Mouse (Mus musculus) cerebellum, adult (tissue): ENCODE results near the gene Ccdc40.

ENCODE experiments used
- ATAC-seq: cut with Nextera tagmentation; 2 replicates; pipeline ENCODE4 v1.9.2; 2017; ENCODE audit warnings: mild to moderate bottlenecking, moderate library complexity, mixed read lengths; ENCODE audit not compliant: insufficient number of reproducible peaks, low FRiP score, low TSS enrichment

The Ccdc40 gene

DNA sequence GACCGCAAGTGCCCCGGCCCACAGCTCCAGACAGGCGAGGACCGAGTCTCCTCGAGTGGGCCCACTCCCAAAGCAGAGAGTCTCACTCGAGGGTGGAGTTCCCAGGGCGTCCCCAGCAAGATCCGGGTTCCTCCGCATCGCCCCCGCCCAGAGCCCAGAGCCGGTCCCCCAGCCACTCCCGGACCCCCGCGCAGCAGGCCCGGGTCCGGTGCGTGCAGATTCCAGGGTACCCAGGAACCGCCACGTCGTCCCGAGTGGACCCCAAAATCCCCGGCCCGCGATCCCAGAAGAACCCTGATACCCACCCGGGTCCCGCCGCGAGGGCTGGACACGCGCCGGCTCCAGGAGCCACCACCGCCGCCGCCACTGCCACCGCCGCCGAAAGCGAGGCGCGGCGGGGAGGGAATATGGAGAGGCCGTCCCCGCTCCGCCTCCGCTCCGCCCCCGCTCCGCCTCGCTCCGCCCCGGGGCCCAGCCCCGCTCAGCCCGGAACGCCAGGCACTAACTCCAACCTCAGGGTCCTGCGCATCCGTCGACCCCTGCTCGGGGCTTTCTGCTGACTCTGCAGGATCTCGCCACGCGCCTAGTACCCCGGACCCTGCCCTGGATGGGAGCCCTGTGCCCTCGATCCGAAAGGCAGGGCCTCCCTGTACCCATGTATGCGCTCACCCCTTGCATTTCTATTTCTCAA is at the start of gene Ccdc40, which contains the start of gene Tbc1d16:
Gene Ccdc40 (plus strand): TSS at position 482 of the 691 bp plus-strand sequence.
Gene Tbc1d16 (minus strand): TSS at position 409 of the 691 bp plus-strand sequence.
- peak; percentile 70; the same call in 1 of the 2 replicates for ATAC-seq

DNA sequence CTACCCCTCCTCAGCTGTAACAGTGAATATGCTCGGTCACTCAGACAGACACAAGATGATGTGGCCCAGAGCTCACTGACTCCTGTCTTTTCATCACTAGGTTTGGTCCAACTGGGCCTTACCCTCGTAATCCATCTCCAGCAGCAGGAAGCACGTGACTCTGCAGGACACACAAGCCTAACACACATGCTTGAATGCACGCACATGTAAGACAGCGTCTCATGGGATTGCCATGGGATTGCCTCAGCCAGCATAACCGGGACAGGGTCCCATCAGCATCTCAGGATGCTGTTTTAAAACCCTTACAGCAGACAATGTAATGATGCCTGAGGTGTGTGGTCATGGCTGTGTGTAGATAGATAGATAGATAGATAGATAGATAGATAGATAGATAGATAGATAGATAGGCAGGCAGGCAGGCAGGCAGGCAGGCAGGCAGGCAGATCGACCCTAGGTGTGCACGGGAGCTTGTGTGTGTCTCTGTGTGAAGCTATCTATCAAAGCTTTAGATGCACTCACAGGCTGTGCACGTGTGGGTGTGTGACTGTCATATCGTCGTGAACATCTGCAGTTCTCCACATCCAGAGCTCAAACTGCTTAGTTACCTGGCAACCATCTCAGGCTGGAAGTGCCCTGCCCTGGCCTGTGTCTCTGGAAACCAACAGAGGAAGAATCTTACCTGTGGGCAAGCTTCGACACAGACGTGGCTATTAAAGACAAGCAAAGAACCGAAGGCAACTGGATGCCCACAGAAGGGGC is 47.4 kb upstream of the Ccdc40 start:
- no peak for ATAC-seq

DNA sequence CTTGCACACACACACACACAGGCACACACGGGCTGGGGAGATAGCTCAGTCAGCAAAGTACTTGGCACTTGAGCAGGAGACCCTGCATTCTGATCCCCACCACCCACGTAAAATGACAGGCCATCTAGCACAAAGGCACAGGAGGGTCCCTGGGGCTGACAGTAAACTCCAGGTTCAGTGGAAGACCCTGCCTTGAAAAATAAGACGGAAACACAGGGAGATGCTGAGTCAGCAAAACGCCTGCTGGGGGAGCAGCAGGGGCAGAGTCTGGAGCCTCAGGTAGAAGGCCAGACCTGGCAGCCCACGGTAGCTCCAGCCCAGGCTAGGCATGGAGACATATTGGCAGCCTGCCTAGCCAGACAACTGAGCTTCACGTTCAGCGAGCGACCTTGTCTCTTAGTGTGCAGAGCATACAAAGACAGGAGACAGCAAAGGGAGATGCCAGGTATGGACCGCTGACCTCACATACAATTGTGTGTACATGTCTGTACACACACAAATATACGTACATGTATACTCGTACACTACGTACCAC is 46.4 kb upstream of the Ccdc40 start:
- ATAC-seq: no peak

DNA sequence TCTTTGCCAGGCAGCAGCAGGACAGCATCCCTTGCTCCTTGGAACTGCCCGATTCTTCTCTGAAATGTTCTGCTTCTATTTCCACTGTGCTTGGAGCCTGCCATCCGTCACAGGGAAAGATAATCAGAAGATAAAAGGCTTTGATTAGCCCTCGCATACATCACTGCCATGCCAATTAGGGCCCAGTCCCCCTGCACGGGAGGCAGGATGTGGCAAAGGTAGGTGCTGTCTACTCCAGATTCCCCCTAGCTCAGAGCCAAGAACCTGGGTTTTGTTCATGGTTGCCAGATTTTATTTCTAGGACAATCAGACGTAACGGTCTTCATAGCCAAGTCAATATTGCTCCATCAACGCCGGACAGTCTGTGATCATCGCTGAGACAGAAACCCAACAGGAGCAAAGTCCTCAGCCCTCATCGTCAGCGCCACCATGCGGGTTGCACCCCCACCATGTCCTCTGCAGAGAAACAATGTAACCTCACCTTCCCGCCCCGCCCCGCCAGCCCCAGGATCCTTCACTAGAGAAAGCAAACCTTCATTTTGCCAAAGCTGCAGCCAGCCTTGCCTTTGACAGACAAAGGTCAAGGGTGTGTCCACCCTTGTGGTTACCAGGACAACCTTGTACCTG is 44.6 kb upstream of the Ccdc40 start:
- ATAC-seq: no peak

DNA sequence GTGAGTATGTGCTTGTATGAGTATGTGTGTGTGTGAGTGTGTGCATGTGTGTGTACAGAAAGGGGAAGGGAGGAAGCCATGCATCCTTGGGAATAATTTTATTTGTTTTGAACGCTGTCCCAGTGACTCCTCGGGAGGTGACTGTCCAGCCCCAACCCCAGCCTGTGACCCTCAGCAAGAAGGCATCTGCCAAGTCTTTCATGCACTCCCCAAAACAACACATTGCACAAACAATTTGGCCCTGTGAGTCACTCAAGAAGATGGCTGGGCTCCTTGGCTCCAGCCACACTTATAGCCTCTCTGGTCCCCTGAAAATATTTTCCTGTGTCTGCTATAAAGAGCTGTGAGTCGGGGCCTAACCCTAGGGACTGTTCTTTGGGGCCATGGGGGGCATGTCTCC is 42.0 kb upstream of the Ccdc40 start:
- no peak for ATAC-seq

DNA sequence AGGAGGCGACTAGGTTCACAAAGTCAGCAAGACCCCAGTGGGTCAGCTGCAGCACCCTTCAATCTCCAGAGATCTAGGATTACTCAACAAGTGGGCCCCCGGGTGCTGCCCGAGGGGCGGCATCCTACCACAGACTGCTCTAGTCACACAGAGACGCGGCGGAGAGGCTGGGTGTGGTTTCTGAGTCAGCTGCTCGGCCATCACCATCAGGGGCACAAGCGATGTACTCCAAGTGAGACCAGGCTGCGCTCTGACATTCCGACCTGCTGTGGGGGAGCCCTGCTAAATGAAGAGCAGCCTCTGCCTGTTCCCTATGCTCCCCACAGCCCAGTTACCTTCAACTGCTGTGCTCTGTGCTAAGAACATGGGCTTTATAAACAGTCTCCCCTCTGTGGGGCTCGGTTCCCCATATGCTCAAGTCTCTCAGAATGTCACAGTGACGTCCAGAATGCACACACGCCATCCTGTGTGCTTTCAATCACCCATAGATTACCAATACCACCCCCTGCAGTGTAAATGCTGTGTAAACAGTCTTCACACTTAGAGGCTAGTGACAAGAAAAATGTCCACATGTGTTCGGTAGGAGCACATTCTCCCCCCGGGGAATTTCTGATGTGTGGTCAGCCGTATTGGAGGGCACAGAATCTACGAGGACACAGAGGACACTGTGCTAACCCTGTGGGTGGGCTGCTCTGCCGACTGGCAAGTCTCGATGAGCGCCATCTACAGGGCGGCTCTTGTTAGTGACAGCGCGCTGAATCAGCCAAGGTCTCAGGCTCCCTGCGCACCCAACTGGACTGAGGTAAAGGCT is 41.2 kb upstream of the Ccdc40 start:
- no peak for ATAC-seq

DNA sequence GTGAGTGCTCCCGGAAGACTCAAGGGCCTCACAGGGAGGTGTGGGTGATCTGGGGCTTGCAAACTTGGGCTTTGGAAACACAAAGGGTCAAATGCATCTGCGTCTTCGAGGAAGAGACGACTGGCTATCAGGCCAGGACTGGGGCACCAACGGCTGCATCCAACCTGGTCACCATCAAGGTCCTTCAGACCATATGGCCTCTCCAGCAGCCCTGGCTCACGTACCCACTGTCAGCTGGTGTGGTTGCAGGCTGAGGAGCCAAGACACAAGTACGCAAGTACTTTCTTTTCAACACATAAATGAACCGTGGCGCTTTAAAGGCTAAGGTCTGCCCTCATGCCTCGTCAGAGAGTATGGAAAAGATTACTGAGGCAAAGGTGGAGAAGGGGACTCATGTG is 40.6 kb upstream of the Ccdc40 start:
- peak; percentile 58; the same call in 1 of the 2 replicates for ATAC-seq

DNA sequence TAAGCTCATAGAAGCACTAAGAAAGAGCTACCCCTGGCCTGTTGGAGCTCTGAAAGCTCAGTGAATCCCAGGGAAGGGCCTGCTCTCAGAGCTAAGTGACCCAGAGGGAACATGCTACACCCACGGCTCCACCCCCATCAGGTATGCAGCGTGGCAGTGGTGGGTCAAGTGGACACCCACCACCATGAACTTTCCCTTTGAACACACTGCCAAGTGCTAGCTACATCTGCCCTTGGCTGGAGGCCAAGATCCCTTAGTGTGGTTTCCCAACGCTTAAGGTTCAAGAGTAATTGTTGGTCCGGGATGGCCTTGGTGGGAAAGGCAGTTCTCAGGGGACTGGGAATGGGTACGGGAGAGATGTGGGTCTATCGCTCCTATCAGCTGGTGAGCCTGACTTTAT is 40.0 kb upstream of the Ccdc40 start:
- ATAC-seq: no peak

DNA sequence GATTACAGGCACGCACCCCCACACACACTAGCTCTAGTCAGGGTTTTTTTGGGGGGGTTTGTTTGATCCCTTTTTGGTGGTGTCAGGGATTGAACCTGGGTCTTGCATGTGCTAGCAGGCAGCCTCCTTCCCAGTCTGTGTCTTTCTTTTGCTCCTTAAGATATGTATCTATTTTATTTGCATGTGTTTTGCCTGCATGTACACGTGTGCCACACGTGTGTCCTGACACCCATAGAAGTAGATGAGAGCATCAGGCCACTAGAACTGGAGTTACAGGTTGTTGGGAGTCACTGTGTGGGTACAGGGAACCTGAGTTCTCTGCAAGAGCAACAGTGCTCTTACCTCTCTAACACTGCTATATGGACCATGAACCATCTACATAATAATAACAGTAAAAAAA is 39.1 kb upstream of the Ccdc40 start:
- ATAC-seq: no peak

DNA sequence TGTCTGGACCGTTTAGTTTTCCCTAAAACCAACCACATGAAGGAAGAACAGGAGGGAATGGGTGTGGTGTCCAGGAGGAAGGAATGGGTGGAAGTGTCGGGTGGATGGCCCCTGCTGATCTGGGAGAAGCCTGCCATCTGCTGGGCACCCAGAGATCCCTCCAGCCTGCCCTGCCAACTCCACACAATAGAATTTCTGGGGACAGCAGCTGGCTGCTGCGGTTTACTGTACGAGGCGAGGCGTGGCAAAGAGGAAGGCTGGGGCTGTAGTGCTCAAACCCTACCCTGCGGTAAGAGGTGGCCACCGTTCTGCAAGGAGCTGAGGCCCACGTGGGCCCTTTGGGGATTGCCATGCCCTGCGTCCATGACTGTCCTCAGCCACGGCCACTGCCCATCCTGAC is 37.9 kb upstream of the Ccdc40 start:
- no peak for ATAC-seq

DNA sequence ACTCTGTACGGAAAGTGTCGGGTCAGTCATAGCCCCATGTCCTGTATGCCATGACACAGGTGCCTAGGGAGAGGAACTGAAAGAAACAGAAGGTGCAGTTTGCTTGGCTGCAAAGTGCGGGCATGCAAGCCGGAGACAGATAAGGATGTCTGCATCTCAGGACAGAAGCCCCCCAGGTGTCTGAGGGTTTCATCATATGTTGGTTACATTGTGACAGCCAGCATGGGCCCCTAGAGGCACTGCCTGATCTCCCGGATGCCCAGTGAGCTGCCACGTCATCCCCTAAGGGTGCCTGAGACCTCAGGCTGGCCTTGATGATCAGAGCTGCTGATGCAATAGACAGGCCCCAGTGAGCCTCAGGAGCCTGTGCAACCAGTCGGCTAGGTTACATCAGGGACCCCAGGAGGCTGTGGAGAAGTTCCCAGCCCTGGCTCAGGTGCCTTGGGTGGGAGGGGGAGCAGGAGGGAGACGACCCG is 36.7 kb upstream of the Ccdc40 start:
- ATAC-seq: no peak

DNA sequence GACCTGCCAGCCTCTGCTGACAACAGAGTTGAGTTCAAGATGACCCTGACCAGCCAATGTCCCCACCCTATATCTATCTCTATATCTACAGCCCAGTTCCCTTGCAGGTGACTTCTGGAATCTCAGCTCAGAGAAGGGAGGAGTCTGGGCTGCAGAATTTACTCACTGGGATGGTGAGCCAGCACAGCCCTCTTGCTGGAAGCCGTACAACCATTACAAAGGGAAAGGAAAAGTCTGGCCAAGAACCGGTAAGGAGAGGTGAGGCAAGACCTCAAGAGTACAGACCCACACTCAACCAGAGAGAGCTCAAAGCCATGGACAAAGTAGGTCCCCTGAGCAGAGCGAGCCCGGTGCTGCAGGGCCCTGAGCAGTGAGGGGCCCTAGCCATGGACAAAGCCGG is 36.2 kb upstream of the Ccdc40 start:
- no peak for ATAC-seq

DNA sequence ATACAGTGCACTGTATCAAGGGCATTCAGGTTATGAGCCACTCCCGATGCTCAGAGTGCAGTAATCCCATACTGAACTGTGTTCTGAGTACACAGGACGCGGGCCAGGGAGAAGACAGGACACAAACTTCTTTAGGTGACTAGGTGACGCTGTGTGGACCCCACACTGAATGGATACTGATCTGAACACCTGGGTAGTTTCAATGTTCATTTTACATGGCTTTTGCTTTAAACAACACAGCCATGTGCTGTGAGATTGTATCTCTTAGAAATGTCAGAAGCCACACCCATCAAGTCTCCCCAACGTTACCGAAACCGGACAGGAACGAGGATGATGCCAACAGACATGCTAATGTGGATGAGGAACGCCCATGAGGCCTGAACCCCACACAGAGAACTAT is 35.8 kb upstream of the Ccdc40 start:
- ATAC-seq: no peak

DNA sequence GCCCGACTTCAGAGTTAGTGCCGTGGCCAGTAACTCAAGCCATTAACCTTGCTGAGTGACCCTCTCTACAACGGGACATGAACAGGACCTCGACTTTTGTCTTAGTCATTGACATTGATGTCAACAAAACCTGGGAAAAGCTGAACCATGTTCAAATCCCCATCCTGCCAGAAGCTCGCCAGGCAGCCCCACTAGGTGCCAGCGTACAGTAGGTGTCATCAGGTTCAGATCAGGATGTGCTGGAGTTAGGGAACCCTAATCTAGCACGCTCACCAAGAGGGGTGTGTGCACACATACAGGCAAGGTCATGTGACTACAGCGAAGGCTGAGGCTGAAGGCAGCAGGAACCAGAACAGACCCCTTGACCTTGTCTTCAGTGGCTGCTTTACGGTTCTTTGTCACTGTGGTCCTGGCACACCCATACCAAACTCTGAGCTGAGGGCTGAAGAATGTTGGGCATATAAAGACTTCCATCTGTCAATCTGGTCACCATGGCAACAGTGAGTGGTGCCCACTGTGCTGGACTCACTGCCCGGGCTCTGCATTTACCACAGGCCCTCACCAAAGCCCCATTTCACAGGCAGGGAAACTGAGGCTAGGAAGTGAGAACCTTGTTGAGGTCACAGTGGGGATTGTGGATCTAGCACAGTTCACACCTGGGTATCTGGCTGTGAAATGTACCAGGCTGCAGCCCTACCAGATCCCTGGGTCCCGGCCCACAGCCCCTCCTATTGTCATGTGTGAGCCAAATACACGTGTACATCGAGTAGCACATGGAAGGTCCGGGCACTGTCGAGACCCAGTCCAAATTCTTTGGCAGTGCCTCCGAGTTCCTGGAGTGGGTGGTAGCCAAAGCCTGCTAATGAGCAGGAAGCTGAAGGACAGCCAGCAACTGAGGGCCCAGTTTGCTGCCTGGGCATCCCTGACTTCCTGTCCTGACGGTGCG is 30.5 kb upstream of the Ccdc40 start:
- ATAC-seq: peak; percentile 63; the same call in 1 of the 2 replicates

DNA sequence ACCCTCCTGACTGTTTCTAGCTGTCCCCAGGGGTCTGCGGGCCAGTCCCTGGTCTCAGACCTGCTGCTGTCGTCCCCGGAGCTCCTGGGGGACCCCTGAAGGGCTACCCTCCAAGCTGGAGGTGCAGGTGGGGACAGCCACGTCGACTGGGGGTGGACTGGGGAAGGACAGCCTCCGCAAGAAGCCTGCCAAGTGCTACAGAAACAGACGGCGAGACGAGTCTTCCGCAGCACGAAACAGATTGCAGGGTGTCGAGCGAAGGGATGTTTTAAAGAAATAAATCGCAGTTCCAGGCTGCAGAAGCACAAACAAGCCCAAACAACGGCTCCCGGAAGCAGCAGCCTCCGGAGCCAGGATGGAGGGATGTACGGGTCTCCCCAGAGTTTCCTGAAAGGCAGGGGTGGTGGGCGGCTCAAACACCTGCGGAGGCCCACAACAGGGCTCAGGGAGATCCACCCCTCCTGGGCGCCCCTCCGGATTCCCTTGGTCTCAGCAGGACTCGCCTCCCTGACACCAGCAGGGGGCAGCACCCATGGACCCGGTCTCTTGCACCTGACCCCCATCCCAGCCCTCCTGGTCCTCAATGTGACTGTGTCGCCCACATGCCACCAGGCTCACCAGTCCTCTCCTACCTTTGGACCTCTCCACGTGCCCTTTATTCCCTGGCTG is 29.7 kb upstream of the Ccdc40 start:
- peak; percentile 42; the same call in 1 of the 2 replicates for ATAC-seq

DNA sequence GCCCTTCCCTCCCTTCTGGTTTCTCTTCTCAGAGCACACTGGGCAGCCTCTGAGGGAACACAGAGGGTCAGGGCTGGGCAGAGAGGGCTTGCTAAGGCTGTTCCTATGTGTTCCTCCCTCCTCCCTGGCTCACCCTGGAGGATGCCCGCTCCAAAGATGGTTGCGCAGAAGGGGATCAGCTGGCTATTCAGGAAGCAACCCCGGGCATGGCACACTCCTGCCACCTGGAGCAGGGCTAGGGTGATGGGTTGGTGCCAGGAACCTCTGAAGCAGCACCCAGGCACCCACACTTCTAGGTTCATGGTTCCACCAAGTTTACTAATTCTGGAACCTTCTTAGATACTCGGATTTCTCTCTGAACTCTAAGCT is 29.2 kb upstream of the Ccdc40 start:
- 0 out of 2 replicates have a peak, but pooled peaks have one; percentile 3 for ATAC-seq

DNA sequence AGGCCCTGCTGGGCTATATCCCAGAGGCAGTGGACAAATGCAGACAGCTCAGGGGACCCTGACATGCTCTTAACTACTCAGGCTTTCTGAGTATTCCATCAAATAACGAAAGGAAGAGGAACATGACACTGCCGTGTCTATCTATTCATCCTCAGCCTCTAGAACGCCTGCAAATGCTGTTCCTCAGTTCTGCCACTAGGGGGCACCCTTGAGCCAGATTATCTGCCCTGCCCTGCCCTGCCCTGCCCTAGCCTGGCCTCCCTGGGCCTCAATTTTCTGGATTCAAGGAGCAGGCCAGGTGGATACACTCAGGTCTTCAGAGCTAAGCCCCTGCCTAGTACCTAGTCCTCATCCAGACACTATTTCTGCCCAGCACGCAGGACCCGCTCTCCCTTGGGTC is 24.9 kb upstream of the Ccdc40 start:
- no peak for ATAC-seq

DNA sequence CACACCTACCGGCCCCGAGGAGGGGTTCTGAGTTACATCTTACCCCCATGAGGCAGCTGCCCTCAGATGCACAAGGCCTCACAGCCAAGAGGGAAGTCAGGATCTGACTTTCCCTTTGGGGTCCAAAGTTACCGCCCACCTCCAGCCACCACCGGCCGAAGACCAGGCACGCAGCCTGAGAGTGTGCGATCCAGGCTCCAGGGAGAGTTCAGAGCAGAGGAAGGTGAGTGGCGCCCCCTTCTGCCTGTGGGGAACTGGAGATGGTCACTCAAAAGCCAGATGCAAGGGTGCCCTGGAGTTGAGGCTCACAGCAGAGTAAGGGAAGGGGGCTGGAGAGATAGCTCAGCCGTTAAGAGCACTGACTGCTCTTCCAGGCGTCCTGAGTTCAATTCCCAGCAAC is 22.6 kb upstream of the Ccdc40 start:
- no peak for ATAC-seq

DNA sequence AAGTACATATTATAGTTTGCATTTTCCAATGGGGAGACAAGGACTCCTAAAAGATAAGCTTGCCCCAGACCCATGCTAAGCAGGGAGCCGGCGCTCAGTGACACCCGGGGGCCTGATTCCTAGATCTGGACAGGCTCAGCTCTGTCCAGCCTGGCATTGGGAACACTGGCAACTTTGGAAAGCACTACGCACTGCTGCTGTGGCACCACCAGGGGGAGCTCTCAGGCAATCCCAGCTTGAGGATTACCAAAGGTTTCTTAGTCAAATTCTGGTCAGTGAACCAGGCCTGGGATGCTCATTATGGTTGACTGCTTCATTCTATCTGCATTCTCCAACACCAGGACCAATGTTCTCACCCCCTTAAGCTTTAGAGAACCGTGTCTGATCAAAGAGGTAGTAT is 21.8 kb upstream of the Ccdc40 start:
- no peak for ATAC-seq
